Mouse (Mus musculus) CH12.LX (cell line): ENCODE measurements at regions not wholly inside any gene's neighbourhood (a gene's known extent, or its start where the extent isn't known, plus 50 kb on each side); places are given as distances from the start of the nearest gene placed in this dataset.

Experiments used
- DNase-seq: peaks from one replicate; pipeline ENCODE4 v3.0.0-alpha.2; 2013; ENCODE audit errors: extremely low read depth
- H3K27ac ChIP-seq: 2 replicates; pipeline ENCODE4 v1.5.1; 2012; ENCODE audit warnings: low read depth, mild to moderate bottlenecking, control low read depth, moderate library complexity; ENCODE audit not compliant: insufficient read depth
- H3K27me3 ChIP-seq: replicated peaks from 2 replicates; pipeline ENCODE3; 2012; ENCODE audit warnings: inconsistent platforms
- H3K36me3 ChIP-seq, 2 experiments: replicated peaks in 1 of 2; 2 replicates each; pipeline versions ENCODE3 to v1.6.1; 2012; ENCODE audit warnings: inconsistent platforms in 1 of 2, low read length in 1 of 2, mild to moderate bottlenecking in 1 of 2, mixed read lengths in 1 of 2, moderate library complexity in 1 of 2; ENCODE audit not compliant: control insufficient read depth in 1 of 2, insufficient read depth in 1 of 2
- H3K4me1 ChIP-seq, 2 experiments: 2 replicates each; pipeline ENCODE4 v1.6.1; 2012; ENCODE audit warnings: inconsistent platforms in 1 of 2, moderate library complexity in 1 of 2; ENCODE audit not compliant: insufficient read depth in 2 of 2, control insufficient read depth in 1 of 2
- H3K4me2 ChIP-seq: 2 replicates; pipeline ENCODE4 v1.6.1; 2012; ENCODE audit warnings: low read depth, mild to moderate bottlenecking, control low read depth; ENCODE audit not compliant: poor library complexity, insufficient read depth, severe bottlenecking
- H3K4me3 ChIP-seq, 3 experiments: fragments of 150-350 bp in 1 of 3; sonication (generic) in 1 of 3; replicated peaks in 1 of 3; 2 replicates each; pipeline versions ENCODE3 to v1.5.1; 2011 to 2012; ENCODE audit warnings: low read depth in 2 of 3, low read length in 2 of 3, mild to moderate bottlenecking in 2 of 3, moderate library complexity in 2 of 3, control low read depth in 1 of 3, improper control_type of control experiment in 1 of 3, inconsistent platforms in 1 of 3, mixed read lengths in 1 of 3; ENCODE audit not compliant: poor library complexity in 1 of 3
- H3K79me2 ChIP-seq: replicated peaks from 2 replicates; pipeline ENCODE4 v1.6.1; 2012; ENCODE audit warnings: mild to moderate bottlenecking, moderate library complexity; ENCODE audit not compliant: control insufficient read depth, poor library complexity, insufficient read depth, severe bottlenecking; ENCODE audit errors: extremely low read depth
- H3K9ac ChIP-seq: 2 replicates; pipeline ENCODE4 v1.6.1; 2012; ENCODE audit warnings: low read depth, mild to moderate bottlenecking, control low read depth, moderate library complexity; ENCODE audit not compliant: insufficient read depth
- H3K9me3 ChIP-seq: replicated peaks from 2 replicates; pipeline ENCODE3; 2012; ENCODE audit warnings: low read length, inconsistent platforms, mixed read lengths
- CHD1 ChIP-seq: IDR thresholded peaks from 2 replicates; pipeline ENCODE4 v1.6.1; 2012; ENCODE audit warnings: low read depth, low read length, improper control_type of control experiment, inconsistent platforms
- CHD2 ChIP-seq: IDR thresholded peaks from 2 replicates; pipeline ENCODE4 v1.6.1; 2011; ENCODE audit warnings: low read length, improper control_type of control experiment
- CTCF ChIP-seq, 2 experiments: IDR thresholded peaks in 1 of 2; conservative IDR thresholded peaks in 1 of 2; 2 replicates each; pipeline ENCODE4 v1.5.1; 2011 to 2012; ENCODE audit warnings: low read depth in 2 of 2, low read length in 2 of 2, improper control_type of control experiment in 1 of 2, inconsistent platforms in 1 of 2, mild to moderate bottlenecking in 1 of 2, moderate library complexity in 1 of 2
- E2F4 ChIP-seq: IDR thresholded peaks from 2 replicates; pipeline ENCODE4 v1.6.1; 2011; ENCODE audit warnings: low read depth, low read length, improper control_type of control experiment; ENCODE audit not compliant: insufficient replicate concordance
- ETS1 ChIP-seq: conservative IDR thresholded peaks from 2 replicates; pipeline ENCODE4 v1.6.1; 2012; ENCODE audit warnings: low read depth, mild to moderate bottlenecking, inconsistent platforms, low read length, improper control_type of control experiment, moderate library complexity
- IRF4 ChIP-seq: IDR thresholded peaks from 2 replicates; pipeline ENCODE4 v1.6.1; 2014; ENCODE audit warnings: low read depth, mild to moderate bottlenecking, inconsistent platforms, low read length, improper control_type of control experiment
- JUN ChIP-seq: IDR thresholded peaks from 2 replicates; pipeline ENCODE4 v1.6.1; 2011; ENCODE audit warnings: low read depth, mild to moderate bottlenecking, low read length, improper control_type of control experiment, moderate library complexity; ENCODE audit not compliant: insufficient read depth
- JUND ChIP-seq: conservative IDR thresholded peaks from 2 replicates; pipeline ENCODE4 v1.6.1; 2011; ENCODE audit warnings: low read depth, low read length, improper control_type of control experiment
- MAZ ChIP-seq: IDR thresholded peaks from 2 replicates; pipeline ENCODE4 v1.6.1; 2012; ENCODE audit warnings: low read depth, mild to moderate bottlenecking, inconsistent platforms, low read length, improper control_type of control experiment, moderate library complexity
- MEF2A ChIP-seq: IDR thresholded peaks from 2 replicates; pipeline ENCODE4 v1.6.1; 2014; ENCODE audit warnings: low read depth, mild to moderate bottlenecking, inconsistent platforms, low read length, improper control_type of control experiment, borderline replicate concordance
- MXI1 ChIP-seq: IDR thresholded peaks from 2 replicates; pipeline ENCODE4 v1.6.1; 2011; ENCODE audit warnings: mild to moderate bottlenecking, low read depth, low read length, improper control_type of control experiment
- MYC ChIP-seq: IDR thresholded peaks from 2 replicates; pipeline ENCODE4 v1.6.1; 2011; ENCODE audit warnings: low read depth, mild to moderate bottlenecking, improper control_type of control experiment, low read length
- NRF1 ChIP-seq: IDR thresholded peaks from 2 replicates; pipeline ENCODE4 v1.6.1; 2014; ENCODE audit warnings: low read depth, mild to moderate bottlenecking, inconsistent platforms, low read length, improper control_type of control experiment, moderate library complexity
- PAX5 ChIP-seq: IDR thresholded peaks from 2 replicates; pipeline ENCODE4 v1.6.1; 2012; ENCODE audit warnings: low read length, inconsistent platforms, mixed read lengths
- RCOR1 ChIP-seq: conservative IDR thresholded peaks from 2 replicates; pipeline ENCODE4 v1.6.1; 2012; ENCODE audit warnings: low read depth, mild to moderate bottlenecking, inconsistent platforms, low read length, improper control_type of control experiment
- SMC3 ChIP-seq: IDR thresholded peaks from 2 replicates; pipeline ENCODE4 v1.6.1; 2011; ENCODE audit warnings: low read depth, low read length, improper control_type of control experiment
- TCF12 ChIP-seq: IDR thresholded peaks from 2 replicates; pipeline ENCODE4 v1.6.1; 2014; ENCODE audit warnings: low read depth, mild to moderate bottlenecking, inconsistent platforms, low read length, improper control_type of control experiment
- UBTF ChIP-seq: IDR thresholded peaks from 2 replicates; pipeline ENCODE4 v1.6.1; 2012; ENCODE audit warnings: low read depth, mild to moderate bottlenecking, inconsistent platforms, low read length, improper control_type of control experiment, moderate library complexity
- USF2 ChIP-seq: conservative IDR thresholded peaks from 2 replicates; pipeline ENCODE4 v1.6.1; 2011; ENCODE audit warnings: low read depth, low read length, improper control_type of control experiment
- ZC3H11A ChIP-seq: IDR thresholded peaks from 2 replicates; pipeline ENCODE4 v1.6.1; 2012; ENCODE audit warnings: low read depth, mild to moderate bottlenecking, inconsistent platforms, low read length, improper control_type of control experiment
- ZMIZ1 ChIP-seq: IDR thresholded peaks from 2 replicates; pipeline ENCODE4 v1.6.1; 2012; ENCODE audit warnings: low read depth, mild to moderate bottlenecking, inconsistent platforms, low read length, improper control_type of control experiment
- ZNF384 ChIP-seq: IDR thresholded peaks from 2 replicates; pipeline ENCODE4 v1.6.1; 2012; ENCODE audit warnings: low read depth, low read length, improper control_type of control experiment, inconsistent platforms
- dilution Hi-C: fragments of 300-500 bp; cut with MboI; formaldehyde crosslinking; loops from 2 replicates; pipeline ENCODE4 v1.14.3; 2020; ENCODE audit warnings: low sequenced_read_pairs; ENCODE audit not compliant: extremely low pct_unique_long_range_greater_than_20kb, extremely low pct_ligation_motif_present
- in situ Hi-C: fragments of 300-500 bp; cut with MboI; formaldehyde crosslinking; loops from 3 replicates; pipeline ENCODE4 v1.14.3; 2019; ENCODE audit warnings: low sequenced_read_pairs, low pct_ligation_motif_present, low pct_unique_long_range_greater_than_20kb, mixed read lengths

DNA sequence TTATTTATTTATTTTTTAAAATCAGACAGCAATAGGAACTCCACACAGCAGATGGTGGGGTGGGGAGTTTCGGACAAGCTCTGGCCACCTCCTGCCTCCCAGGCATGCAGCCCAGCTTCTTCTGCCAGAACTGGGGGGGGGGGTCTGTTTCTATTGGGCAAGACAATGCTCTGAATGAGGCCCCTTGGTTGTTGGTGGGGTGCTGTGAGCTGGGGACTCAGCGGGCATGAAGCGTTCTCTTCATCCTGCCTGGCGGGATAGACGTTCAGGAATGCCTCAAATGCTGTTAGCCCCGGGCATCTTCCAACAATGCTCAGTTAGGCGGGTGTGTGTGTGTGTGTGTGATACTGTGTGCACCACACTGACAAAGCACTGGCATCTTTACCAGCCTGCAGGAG is 103.7 kb downstream of the E030025P04Rik start:
- Histone ChIP-seq H3K4me3 (no peak overlapping the region), H3K27me3 (peaks cover 2% of the 10 kb centered on the region), H3K9me3 (no peaks in the 10 kb centered on the region), H3K4me1 (peaks cover 0 to 8% of the 10 kb centered on the region in 2 experiments; a peak in 2 of 4 replicates), H3K79me2 (no peaks in the 10 kb centered on the region), H3K36me3 (no peaks in the 10 kb centered on the region), H3K9ac (no peak overlapping the region), H3K27ac (no peak overlapping the region), H3K4me2 (no peak overlapping the region)
- dilution Hi-C loops (no loop called here), in situ Hi-C loops (loop anchor here (10.0 kb wide), 1 partner anchor 586 kb away; no protein-coding TSS in a partner anchor)
- no peak for DNase-seq
- no peak for TF ChIP-seq ZNF384
- no peak for TF ChIP-seq CHD1
- TF ChIP-seq ZC3H11A, result no peak
- TF ChIP-seq CHD2, result no peak
- no peak for TF ChIP-seq ZMIZ1
- no peak for TF ChIP-seq MXI1
- TF ChIP-seq MEF2A, result no peak
- TF ChIP-seq CTCF (conservative IDR thresholded peaks at IDR 0.05 in 1 of 2, IDR thresholded peaks at IDR 0.05 in 1 of 2; ENCODE audit: low read depth in 2 of 2, low read length in 2 of 2), result no peak
- TF ChIP-seq SMC3, result no peak
- TF ChIP-seq E2F4, result no peak
- no peak for TF ChIP-seq USF2

- dilution Hi-C loops, result no loop called here
- no peak for DNase-seq
- Histone ChIP-seq H3K4me2 (no peak overlapping the region), H3K27me3 (peaks cover 2% of the 10 kb centered on the region), H3K79me2 (no peaks in the 10 kb centered on the region), H3K36me3 (no peaks in the 10 kb centered on the region), H3K27ac (no peak overlapping the region), H3K4me3 (no peak overlapping the region), H3K9ac (no peak overlapping the region), H3K4me1 (peaks cover 0 to 8% of the 10 kb centered on the region in 2 experiments; a peak in 2 of 4 replicates), H3K9me3 (no peaks in the 10 kb centered on the region)
- TF ChIP-seq IRF4, result no peak
- TF ChIP-seq MYC, result no peak
- no peak for TF ChIP-seq CTCF (conservative IDR thresholded peaks at IDR 0.05 in 1 of 2, IDR thresholded peaks at IDR 0.05 in 1 of 2; ENCODE audit: low read depth in 2 of 2, low read length in 2 of 2)
- TF ChIP-seq MAZ, result no peak
- no peak for TF ChIP-seq ZNF384
- no peak for TF ChIP-seq E2F4
- TF ChIP-seq JUN, result no peak
- TF ChIP-seq TCF12, result no peak
- TF ChIP-seq ETS1, result no peak
- no peak for TF ChIP-seq USF2
- no peak for TF ChIP-seq RCOR1
- no peak for TF ChIP-seq NRF1
- no peak for TF ChIP-seq CHD2
- no peak for TF ChIP-seq PAX5
- TF ChIP-seq JUND, result no peak
- TF ChIP-seq UBTF, result no peak
- in situ Hi-C loops, result loop anchor here (10.0 kb wide), 1 partner anchor 585 kb away; no protein-coding TSS in a partner anchor
Measured at GRCm38 (mm10) chr11:109039792-109040518, 104.2 kb downstream of the E030025P04Rik start.
